Mouse (Mus musculus) liver, postnatal 0 days (tissue): ENCODE measurements around the gene Slc28a1. TPM values are rescaled to one million over a fixed set of nuclear protein-coding genes. Genes with fewer than 3 reads are reported as not detected.

Source experiments
- ATAC-seq: fragments of 200-750 bp; cut with Nextera tagmentation; 2 replicates; pipeline ENCODE4 v1.8.0; 2017; ENCODE audit warnings: mild to moderate bottlenecking, moderate library complexity
- DNase-seq: peaks from one replicate; pipeline ENCODE4 v3.0.0-alpha.2; 2016
- H3K27ac ChIP-seq: fragments of 300-500 bp; sonication (generic); 2 replicates; pipeline ENCODE4 v1.5.1; 2014; ENCODE audit warnings: antibody characterized with exemption, moderate library complexity, mild to moderate bottlenecking, low read depth
- H3K27me3 ChIP-seq: fragments of 300-500 bp; sonication (generic); 2 replicates; pipeline ENCODE4 v1.6.1; 2014; ENCODE audit warnings: low read length, control low read depth, mixed read lengths; ENCODE audit not compliant: insufficient read depth
- H3K36me3 ChIP-seq: fragments of 300-500 bp; sonication (generic); replicated peaks from 2 replicates; pipeline ENCODE4 v1.6.1; 2014; ENCODE audit warnings: mild to moderate bottlenecking, control low read depth, low read length, moderate library complexity, mixed read lengths; ENCODE audit not compliant: insufficient read depth
- H3K4me1 ChIP-seq: fragments of 300-500 bp; sonication (generic); 2 replicates; pipeline ENCODE4 v1.6.1; 2014; ENCODE audit warnings: antibody characterized with exemption, mild to moderate bottlenecking, control low read depth; ENCODE audit not compliant: insufficient read depth
- H3K4me2 ChIP-seq: fragments of 300-500 bp; sonication (generic); 2 replicates; pipeline ENCODE4 v1.6.1; 2014; ENCODE audit warnings: low read depth, mild to moderate bottlenecking, low read length, moderate library complexity, mixed read lengths
- H3K4me3 ChIP-seq: fragments of 300-500 bp; sonication (generic); 2 replicates; pipeline ENCODE4 v1.5.1; 2014; ENCODE audit warnings: low read depth, low read length
- H3K9ac ChIP-seq: fragments of 300-500 bp; sonication (generic); replicated peaks from 2 replicates; pipeline ENCODE4 v1.6.1; 2014; ENCODE audit warnings: mild to moderate bottlenecking, moderate library complexity
- H3K9me3 ChIP-seq: fragments of 300-500 bp; sonication (generic); 2 replicates; pipeline ENCODE4 v1.6.1; 2016; ENCODE audit warnings: mild to moderate bottlenecking, control low read depth, low read length, mixed read lengths
- CTCF ChIP-seq: sonication (generic); IDR thresholded peaks from 2 replicates; pipeline ENCODE4 v1.5.1; 2016; ENCODE audit warnings: antibody characterized with exemption, low read depth
- EP300 ChIP-seq: IDR thresholded peaks from 2 replicates; pipeline ENCODE4 v1.6.1; 2016; ENCODE audit warnings: antibody characterized with exemption, low read depth, mild to moderate bottlenecking
- WGBS: fragments of 180-500 bp; shearing (Covaris S2); extraction: QIAGEN DNeasy Blood & Tissue Kit; methylation state at CpG from one replicate; pipeline ENCODE4 v1.1.7; 2014; ENCODE audit not compliant: insufficient replicate concordance; 5-methylcytosine and 5-hydroxymethylcytosine counted together
- polyA plus RNA-seq: library from polyadenylated mRNA; unstranded; fragments of >200 nt; fragmentation: Nextera tagmentation; extraction: Ambion mirVana; gene quantifications from 2 replicates; pipeline ENCODE4 v1.2.1, GENCODE M21; 2015

The Slc28a1 gene
- polyA plus RNA-seq, 1 experiment from 2014 or later: 0.11 TPM

- ATAC-seq: no peak
- Histone ChIP-seq H3K27ac (no peak overlapping the region), H3K27me3 (no peaks in the 10 kb centered on the region), H3K9ac (no peak overlapping the region), H3K4me3 (no peak overlapping the region), H3K4me2 (no peak overlapping the region), H3K36me3 (no peaks in the 10 kb centered on the region), H3K4me1 (peaks cover 9% of the 10 kb centered on the region), H3K9me3 (no peaks in the 10 kb centered on the region)
- no peak for DNase-seq
- 49% methylated on average over 2 of the region's 2 CpGs for WGBS
- TF ChIP-seq CTCF: no peak
- TF ChIP-seq EP300: no peak
Measured at GRCm38 (mm10) chr7:81132851-81133279, 18.3 kb downstream of the Slc28a1 start.

- WGBS: 61% methylated on average over 6 of the region's 6 CpGs
- no peaks in the 10 kb centered on the region for H3K36me3 ChIP-seq
- no peak for TF ChIP-seq CTCF
- no peak for TF ChIP-seq EP300
- H3K27ac ChIP-seq: 0 out of 2 replicates have a peak overlapping the region, but pooled peaks have one; percentile 29
- no peak overlapping the region for H3K4me3 ChIP-seq
- no peak for ATAC-seq
- no peak overlapping the region for H3K4me2 ChIP-seq
- H3K9me3 ChIP-seq: no peaks in the 10 kb centered on the region
- H3K27me3 ChIP-seq: no peaks in the 10 kb centered on the region
- H3K9ac ChIP-seq: no peak overlapping the region
- no peak for DNase-seq
- H3K4me1 ChIP-seq: peaks cover 9% of the 10 kb centered on the region
Measured at GRCm38 (mm10) chr7:81133416-81133815, 18.8 kb downstream of the Slc28a1 start.

GRCm38 (mm10) chr7:81133941-81134340 lies 19.3 kb downstream of the Slc28a1 start:
- no peaks in the 10 kb centered on the region for H3K36me3 ChIP-seq
- peaks cover 9% of the 10 kb centered on the region for H3K4me1 ChIP-seq
- H3K9me3 ChIP-seq: no peaks in the 10 kb centered on the region
- H3K4me2 ChIP-seq: no peak overlapping the region
- 77% methylated on average over 2 of the region's 2 CpGs for WGBS
- no peak overlapping the region for H3K4me3 ChIP-seq
- ATAC-seq (no peak), DNase-seq (no peak)
- no peaks in the 10 kb centered on the region for H3K27me3 ChIP-seq
- TF ChIP-seq EP300 (no peak), CTCF (no peak)
- H3K9ac ChIP-seq: no peak overlapping the region
- H3K27ac ChIP-seq: no peak overlapping the region

GRCm38 (mm10) chr7:81134614-81135067 lies 20.0 kb downstream of the Slc28a1 start:
- Histone ChIP-seq H3K4me3 (no peak overlapping the region), H3K9ac (0 out of 2 replicates have a peak overlapping the region, but pooled peaks have one; percentile 7), H3K27ac (0 out of 2 replicates have a peak overlapping the region, but pooled peaks have one; percentile 11), H3K27me3 (no peaks in the 10 kb centered on the region), H3K9me3 (no peaks in the 10 kb centered on the region), H3K4me1 (peaks cover 12% of the 10 kb centered on the region), H3K36me3 (no peaks in the 10 kb centered on the region), H3K4me2 (peak overlapping the region; percentile 16; the same call in 1 of the 2 replicates)
- TF ChIP-seq CTCF (peak; percentile 39; the same call in 1 of the 2 replicates), EP300 (no peak)
- DNase-seq (peak; percentile 44), ATAC-seq (peak; percentile 72)
- 12% methylated on average over 9 of the region's 9 CpGs for WGBS

- WGBS: 77% methylated on average over 5 of the region's 5 CpGs
- Histone ChIP-seq H3K36me3 (no peaks in the 10 kb centered on the region), H3K4me3 (no peak overlapping the region), H3K4me2 (no peak overlapping the region), H3K27me3 (no peaks in the 10 kb centered on the region), H3K27ac (no peak overlapping the region), H3K4me1 (peaks cover 13% of the 10 kb centered on the region), H3K9ac (no peak overlapping the region), H3K9me3 (no peaks in the 10 kb centered on the region)
- no peak for DNase-seq
- TF ChIP-seq CTCF (no peak), EP300 (no peak)
- no peak for ATAC-seq
Measured at GRCm38 (mm10) chr7:81137292-81137691, 22.7 kb downstream of the Slc28a1 start.

GRCm38 (mm10) chr7:81139100-81139499 lies 24.5 kb downstream of the Slc28a1 start:
- no peak overlapping the region for H3K9ac ChIP-seq
- H3K4me3 ChIP-seq: no peak overlapping the region
- WGBS: 75% methylated on average over 7 of the region's 7 CpGs
- TF ChIP-seq CTCF (no peak), EP300 (no peak)
- H3K27me3 ChIP-seq: no peaks in the 10 kb centered on the region
- ATAC-seq (no peak), DNase-seq (no peak)
- no peaks in the 10 kb centered on the region for H3K36me3 ChIP-seq
- H3K27ac ChIP-seq: 0 out of 2 replicates have a peak overlapping the region, but pooled peaks have one; percentile 29
- no peak overlapping the region for H3K4me2 ChIP-seq
- peaks cover 13% of the 10 kb centered on the region for H3K4me1 ChIP-seq
- H3K9me3 ChIP-seq: no peaks in the 10 kb centered on the region
